Mouse (Mus musculus): ENCODE data around the gene Hacd4.

- TF ChIP-seq CTCF (IDR thresholded peaks at IDR 0.05; ENCODE audit: low read depth, low read length) = no peak
- TF ChIP-seq POLR2A (IDR thresholded peaks at IDR 0.05; ENCODE audit: borderline replicate concordance, low read depth, low read length) = no peak
Measured at GRCm38 (mm10) chr4:88412331-88412730, 26.4 kb downstream of the Hacd4 start.

All from bone marrow macrophage, adult 2 months (primary cell).